Mouse (Mus musculus) adrenal gland, postnatal 14 days (tissue): ENCODE data around the gene Colq. TPM values are rescaled to one million over a fixed set of nuclear protein-coding genes. Genes with fewer than 3 reads are reported as not detected.

ENCODE experiments used
- DNase-seq: peaks from one replicate; pipeline ENCODE4 v3.0.0; 2021; ENCODE audit warnings: mixed read lengths
- total RNA-seq: library from RNA; stranded (reverse); gene quantifications from 2 replicates; pipeline ENCODE4 v1.2.3, GENCODE M21; 2021

The Colq gene
- total RNA-seq, 1 experiment from 2014 or later: 0.15 TPM

DNA sequence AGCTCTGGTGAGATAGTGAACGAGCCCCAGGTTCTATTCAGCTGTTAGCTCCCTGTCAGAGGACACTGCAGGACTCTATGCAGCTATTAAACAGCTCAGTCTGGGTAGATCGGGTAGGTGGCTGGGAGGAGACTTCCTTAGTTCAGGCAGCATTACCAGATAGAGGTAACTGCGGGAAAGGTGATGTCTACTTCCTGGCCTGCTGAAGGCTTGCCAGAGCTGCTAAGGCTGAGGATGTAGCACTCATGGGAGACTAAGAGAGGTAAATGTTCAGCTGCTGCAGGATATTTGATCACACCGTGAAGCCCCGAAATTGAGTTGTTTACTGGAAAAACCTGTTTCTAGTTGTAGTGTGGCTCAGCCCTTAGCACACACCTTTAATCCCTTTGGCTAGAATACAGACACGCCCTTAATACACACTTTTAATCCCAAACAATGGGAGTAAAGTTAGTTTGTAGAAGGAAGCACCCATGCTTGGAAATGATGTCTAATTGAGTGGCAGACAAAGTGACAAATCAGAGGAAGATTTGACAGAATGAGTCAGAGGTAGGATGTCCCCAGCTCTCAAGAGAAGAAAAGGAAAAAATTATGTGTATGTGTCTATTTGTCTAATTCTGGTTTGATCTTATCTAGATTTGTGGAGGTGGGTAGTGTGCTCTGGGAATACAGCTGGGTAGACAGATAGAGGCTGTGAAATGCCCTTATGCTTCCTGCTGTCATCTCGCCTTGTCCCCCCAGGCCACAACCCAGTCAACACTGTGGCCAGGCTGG lies 65.9 kb downstream of the Colq start:
- no peak for DNase-seq

DNA sequence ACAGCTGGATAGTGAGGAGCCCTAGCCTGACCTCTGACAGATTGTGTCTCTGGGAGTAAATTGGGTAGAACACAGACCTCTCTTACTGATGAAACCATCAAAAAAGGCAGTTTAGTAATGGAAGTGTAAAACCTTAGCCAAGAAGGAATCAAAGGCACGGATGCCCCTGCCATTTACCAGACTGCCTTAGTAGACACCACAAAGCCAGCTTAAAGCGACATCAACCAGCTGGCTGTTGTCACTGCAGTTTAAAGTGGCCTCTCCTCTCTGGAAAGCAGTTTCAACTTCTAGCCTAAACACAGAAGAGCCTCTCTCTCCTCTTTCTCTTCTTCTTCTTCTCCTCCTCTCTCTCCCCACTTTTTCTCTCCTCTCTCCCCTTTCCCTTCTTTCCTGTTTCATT lies 69.8 kb downstream of the Colq start:
- DNase-seq: peak; percentile 39

DNA sequence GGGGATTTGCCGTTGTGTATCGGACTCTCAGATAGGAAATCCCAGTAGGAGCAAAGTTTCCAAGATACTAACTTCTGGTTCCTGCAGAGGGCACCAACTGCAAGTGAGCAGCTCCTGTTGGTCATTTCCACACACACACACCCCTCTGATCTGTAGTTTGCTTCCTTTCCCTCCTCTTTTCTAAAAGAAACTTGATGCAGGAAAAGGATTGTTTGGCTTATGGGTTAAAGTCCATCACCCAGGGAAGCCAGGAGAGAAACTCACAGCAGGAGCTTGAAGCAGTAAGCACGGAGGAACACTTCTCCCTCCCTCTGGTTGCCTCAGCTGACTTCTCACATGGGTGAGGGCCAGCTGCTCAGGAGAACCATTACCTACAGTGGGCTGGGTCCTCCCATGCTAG lies 72.0 kb downstream of the Colq start:
- DNase-seq: peak; percentile 36

DNA sequence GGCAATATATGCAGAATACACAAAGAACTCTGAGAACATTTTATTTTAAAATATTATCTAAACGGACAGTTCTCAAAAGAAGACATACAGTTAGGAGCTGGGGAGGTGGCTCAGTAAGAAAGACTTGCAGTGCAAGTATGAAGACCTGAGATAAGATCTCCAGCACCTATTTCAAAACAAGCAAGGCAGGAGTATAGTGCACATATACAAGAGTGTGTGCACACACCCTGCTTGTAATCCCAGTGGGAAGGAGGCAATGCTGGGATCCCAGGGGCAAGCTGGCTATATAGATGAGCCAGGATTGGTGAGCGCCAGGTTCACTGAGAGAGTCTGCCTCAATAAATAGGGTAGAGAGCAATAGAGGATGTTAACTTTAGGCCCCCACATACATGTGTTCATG lies 75.2 kb downstream of the Colq start:
- no peak for DNase-seq

DNA sequence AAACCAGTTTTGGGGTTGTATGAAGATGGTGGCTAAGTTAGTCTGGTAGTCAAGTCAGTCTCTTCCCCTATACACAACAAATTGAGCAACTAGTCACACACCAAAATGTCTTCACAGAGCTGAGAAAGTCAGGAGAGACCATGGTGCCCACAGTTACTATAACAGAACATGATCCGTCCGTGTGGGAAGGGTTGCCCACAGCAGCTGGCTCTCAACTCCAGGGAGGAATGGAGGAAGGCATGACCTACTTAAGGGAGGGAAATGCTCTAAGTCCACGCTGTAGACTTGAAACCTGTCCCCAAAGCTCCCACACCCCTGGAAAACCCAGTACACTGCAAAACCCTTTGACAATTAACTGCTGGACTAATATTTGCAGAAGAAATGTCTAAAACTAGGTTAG lies 80.8 kb downstream of the Colq start:
- no peak for DNase-seq

DNA sequence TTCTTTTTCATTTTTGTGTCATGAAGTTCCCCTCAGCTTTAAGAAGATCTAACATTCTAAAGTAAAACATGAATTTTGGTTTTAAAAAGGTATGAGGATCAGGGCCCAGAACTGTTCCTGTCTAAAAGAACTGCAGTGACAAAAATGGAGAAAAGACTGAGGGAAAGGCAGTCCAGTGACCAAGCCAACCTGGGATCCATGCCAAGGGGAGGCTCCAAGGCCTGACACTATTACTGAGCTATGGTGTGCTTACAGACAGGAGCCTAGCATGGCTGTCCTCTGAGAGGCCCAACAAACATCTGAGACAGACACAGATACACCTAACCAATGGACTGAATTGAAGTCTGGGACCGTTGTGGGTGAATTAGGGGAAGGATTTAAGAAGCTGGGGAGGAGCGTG lies 81.2 kb downstream of the Colq start:
- DNase-seq: peak; percentile 76

DNA sequence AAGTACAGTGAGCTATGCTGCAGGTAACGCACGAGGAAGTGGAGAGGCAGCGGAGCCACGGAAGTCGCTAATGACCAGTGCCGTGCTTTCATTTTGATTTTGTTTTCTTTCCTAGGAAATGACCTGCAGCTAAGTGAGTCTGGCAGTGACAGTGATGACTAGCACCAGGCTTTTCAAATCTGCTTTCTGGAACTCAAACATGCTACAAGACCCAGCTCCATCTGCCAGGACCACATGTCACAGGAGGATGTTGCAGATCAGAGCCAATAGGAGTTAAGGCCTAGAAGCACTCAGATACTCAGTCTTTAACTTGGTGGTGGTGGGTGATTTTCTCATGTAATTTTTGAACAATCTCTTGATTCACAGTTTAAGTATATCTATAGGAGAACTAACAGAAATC lies 84.7 kb downstream of the Colq start:
- no peak for DNase-seq

DNA sequence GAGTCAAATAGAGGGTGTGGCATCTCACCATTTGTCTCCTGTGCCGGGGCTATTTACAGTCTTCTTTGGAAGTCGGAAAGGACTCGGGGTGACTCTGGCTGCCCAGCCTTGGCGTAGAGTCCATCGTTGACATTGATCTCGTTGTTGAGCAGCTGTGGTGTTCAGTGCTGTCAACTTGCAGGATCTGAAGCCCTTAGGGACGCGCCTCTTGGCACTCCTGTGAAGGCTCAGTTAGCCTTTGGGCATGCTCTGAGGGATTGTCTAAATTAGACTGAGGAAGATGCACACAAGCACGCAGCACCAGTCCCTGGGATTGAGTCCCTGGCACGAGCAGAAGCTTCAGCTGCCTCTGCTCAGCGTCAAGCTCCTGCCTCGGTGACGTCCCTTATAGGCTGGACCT lies 87.7 kb downstream of the Colq start:
- no peak for DNase-seq

DNA sequence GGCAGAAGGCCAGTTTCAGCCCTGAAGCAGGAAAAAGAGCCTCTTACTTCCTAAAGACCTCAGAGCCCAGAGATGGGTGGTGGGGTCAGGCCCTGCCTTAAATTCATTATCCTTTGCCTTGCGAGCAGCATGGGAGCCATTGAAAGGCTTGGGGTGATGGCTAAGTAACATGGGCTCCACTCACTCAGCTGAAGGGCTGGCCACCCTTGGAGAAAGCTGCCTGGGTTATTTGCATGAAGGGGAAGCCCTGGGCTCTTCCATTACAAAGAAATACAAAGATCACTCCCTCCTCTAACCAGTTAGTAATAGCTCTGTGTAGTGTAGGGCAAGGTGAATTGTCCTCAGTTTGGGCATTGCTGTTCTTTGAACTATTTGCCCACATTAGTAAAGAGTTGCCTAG lies 91.6 kb downstream of the Colq start:
- no peak for DNase-seq

DNA sequence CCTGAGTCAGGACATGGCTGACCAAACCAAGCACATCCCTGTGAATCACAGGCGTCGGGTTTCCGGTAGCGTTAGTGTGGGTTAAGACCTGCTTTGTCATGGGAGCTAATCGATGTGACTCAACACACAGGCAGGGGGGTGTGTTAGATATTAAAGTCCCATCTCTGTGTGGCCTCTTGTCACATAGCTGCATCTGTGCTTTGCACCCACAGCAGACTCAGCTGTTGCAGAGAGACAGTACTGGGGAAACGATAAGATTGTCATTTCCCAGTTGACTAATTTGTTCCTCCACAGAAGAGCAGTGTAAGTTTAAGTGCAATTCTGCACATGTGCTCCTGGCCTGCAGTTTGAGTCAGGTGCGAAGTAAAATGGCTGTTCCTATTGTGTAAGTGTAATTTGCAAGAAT lies 94.9 kb downstream of the Colq start:
- peak; percentile 69 for DNase-seq

DNA sequence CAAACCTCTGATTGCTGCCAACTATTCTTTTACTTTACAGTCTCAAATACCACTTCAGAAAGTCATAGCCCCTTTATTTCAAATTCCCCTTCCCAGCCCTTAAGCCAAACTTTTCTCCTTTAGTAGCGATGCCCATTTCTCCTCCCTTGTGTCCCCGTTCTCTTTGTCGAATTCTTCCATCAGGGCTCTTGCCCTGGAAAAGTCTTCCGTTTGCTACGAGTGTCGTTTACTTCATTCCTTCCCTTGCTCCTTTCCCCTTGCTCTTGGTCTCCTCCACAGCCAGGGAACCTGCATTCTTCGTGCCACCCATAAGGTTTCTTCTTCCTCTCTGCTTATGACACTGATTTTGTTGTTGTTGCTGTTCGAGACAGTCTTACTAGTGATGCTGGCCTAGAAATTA lies 95.6 kb downstream of the Colq start:
- no peak for DNase-seq

DNA sequence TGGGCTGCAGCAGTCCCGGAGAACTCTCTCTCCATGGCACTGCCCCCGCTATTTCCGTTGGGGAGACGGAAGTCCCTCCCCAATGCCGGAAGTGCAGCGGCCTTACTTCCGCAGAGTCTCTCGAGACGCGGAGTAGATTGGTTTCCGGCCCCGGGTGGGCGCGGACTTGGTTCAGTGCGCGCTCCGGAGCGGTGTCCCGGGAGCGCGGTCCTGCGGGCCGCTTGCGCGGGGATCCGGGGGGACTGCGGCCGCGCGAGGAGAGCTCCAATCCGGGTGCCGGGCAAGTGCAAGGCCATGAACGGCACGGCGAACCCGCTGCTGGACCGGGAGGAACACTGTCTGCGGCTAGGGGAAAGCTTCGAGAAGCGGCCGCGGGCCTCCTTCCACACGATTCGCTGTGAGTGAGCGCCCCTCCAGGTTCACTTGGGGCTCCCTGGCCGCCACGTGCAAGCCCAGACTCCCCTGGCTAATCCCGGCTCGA lies 96.1 kb downstream of the Colq start, which contains the start of gene Mettl6:
Gene Mettl6 (minus strand): TSS at position 66 of the 481 bp plus-strand sequence.
- peak; percentile 96 for DNase-seq

DNA sequence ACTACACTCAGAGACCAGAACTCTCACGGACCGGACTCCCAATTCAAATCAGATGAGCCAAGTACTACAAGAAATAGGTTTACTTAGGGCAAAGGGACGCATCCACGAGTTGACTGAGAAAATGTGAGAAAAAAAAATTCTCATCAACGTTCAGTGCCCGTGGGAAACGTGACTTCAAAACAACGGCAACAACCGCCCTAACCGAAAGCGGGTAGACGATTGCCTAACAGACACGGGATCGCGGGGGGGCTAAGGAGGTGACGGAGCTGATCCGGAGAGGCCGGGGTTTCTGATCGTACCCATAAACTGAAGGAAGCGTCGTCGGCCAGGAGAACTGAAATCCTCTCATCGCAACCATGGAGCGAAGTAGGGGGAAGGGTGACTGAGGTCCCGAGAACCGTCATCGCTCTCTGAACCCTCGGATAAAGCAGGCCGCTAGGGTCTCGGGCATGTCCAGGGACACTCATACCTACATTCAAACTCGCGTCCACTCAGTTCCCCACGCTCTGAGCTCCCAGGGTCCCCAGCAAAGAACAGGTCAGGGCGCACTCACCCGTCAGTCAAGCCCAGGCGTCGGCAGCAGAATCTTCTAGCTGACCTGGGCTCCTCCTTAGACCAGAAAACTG lies 96.7 kb downstream of the Colq start, which contains the start of gene Eaf1:
Gene Eaf1 (plus strand): TSS at position 51 of the 626 bp plus-strand sequence.
- peak; percentile 78 for DNase-seq

DNA sequence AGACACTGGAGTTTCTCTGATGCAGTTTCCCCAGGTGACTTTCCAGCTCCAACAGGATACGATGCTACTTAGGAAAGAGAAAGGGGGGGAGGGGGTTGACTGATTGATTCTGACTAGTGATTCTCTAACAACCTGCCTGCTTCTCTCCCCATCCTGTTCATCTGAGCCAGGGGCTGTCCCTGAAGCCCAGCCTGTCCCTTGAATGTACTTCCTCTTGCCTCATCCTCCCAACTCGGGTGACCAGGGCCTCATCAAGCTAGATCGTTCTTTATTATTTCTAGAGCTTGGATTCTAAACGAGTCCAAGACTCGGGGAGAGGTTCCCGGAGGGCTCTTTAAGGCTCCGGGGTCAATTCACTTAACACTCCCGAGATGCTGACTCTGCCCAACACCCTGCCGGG lies 97.2 kb downstream of the Colq start:
- DNase-seq: no peak

DNA sequence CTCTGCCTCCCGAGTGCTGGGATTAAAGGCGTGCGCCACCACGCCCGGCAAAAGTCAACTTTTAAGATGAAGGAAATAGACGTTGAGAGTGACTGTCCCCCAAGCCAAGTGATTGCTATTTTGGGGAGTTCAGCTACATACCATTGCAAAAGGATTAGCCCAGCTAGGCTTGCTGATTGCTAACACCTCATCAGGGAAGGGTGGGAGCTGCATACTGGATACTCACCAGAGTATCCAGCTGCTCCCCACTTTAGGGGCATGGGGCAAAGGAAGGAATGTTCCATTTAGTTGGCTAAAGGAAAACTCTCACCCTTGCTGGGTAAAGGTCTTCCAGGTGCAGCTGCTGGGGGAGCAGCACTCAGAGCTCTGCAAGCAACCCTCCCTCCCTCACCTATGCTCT lies 103.1 kb downstream of the Colq start:
- no peak for DNase-seq

DNA sequence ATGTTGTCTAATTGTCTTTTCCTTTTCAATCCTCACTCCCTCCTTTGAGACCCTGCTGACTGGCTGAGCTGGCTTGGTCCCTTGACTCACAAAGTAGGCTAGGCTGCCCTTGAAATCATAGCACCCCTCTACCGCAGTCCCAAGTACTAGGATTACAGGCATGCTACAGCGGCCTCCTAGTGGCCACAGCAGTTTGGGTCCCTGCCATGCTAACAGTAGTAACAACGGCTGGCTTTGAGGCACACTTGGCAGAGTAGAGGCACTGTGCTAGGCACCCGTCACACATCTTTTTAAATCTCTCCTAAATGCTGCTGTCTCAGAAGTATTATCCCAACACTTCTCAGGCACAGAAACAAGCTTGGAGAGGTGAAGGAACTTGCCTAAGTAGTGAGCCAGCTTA lies 104.7 kb downstream of the Colq start:
- peak; percentile 40 for DNase-seq

DNA sequence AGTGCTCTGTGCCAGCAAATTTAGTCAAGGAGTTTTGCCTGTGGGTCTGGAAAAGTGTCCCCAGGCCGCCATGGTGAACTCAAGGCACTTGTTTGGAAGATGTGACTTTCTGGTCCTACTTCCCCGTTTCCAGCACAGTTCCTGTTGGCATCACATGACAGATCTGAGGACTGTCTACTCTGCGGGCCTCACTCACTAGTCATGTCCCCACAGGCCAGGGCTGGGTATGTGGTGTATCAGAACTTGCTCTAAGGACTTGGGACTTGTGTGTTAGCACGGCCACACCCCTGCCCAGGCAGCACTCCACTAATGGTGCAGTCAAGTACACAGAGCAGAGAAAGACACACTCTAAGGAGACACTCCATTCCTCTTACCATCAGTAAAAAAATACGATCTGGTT lies 108.7 kb downstream of the Colq start:
- DNase-seq: no peak

DNA sequence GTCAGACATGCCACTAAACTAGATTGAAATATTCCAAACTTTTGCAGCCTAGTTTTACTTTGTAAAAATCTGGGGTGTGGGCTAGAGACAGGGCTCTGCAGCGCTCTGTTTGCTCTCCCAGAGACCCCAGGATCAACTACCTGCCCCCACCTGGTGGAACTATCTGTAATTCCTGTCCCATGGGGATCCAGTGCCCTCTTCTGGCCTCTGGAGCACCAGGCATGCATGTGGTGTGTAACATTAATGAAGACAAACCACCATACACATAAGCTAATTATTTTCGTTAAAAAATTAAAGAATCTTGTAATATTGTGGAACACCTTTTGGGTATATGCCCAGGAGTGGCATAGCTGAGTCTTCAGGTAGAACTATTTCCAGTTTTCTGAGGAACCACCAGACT lies 117.8 kb downstream of the Colq start:
- DNase-seq: no peak

Other genes starting within 250 kb of the Colq start
- 123 and 142 TPM in 2 replicates for gene Sh3bp5, start 155.3 kb downstream of the Colq start, total RNA-seq
- 41.5 and 44.2 TPM in 2 replicates for gene Eaf1, start 96.9 kb downstream of the Colq start, total RNA-seq
- gene Mettl6, start 96.3 kb downstream of the Colq start, total RNA-seq: 22.0 and 30.2 TPM in 2 replicates
- gene Gm49387, start 49.5 kb upstream of the Colq start, total RNA-seq: 3.0 and 6.4 TPM in 2 replicates
- 40.4 and 47.4 TPM in 2 replicates for gene Btd, start 49.7 kb upstream of the Colq start, total RNA-seq
- gene Hacl1, start 49.9 kb upstream of the Colq start, total RNA-seq: 62.2 and 112 TPM in 2 replicates
- 25.1 and 26.0 TPM in 2 replicates for gene Ankrd28, start 239.3 kb upstream of the Colq start, total RNA-seq